8 mouse cellular contexts compared by ENCODE assay signal in the genomic region with DNA sequence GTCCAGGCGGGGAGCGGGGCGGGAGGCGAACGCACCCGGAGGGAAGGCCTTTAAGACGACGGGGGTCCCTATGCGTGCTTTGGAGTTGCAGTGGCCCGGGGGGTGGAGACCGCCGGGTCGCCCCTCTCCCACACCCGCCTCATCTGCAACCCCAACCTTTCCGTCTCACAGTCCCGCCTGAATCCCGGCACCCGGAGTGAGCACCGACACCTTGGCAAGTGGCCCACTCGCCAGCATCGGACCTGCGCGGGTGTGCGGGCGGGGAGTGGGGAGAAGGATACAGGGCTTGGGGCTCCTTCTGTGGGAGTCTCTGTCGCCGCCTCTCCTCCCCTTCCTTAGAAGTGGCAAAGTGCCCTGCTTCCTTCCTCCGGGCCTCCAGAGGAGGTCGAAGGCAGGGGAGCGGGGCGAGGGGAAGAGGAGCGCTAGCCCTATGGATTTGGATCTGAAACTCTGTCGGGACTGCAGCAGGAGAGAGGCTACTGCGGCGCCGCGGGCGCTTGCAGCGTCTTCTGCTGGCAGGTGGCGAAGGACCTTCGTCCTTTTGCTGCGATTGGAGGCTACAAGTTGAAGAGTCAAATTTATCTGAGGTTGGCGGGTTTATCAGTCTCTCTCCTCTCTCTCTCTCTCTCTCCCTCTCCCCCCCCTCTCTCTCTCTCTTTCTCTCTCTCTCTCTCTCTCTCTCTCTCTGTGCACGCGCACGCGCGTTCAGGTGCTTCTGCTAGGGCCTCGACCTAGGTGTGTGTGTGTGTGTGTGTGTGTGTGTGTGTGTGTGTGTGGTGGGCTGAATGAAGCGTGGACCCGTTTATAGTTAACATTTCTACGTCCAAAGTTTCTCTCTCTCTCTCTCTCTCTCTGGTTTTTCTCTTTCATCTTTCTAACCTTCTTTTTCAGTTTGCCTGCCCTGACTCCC. TPM values are rescaled to one million over a fixed set of nuclear protein-coding genes. Genes with fewer than 3 reads are reported as not detected.
DNase-seq lines count a peak whose midpoint lies in the region; ATAC-seq and TF ChIP-seq lines count a peak whose summit lies in the region.

No protein-coding gene starts in this region.

- peaks cover 38% of the 10 kb centered on the region for H3K27me3 ChIP-seq in liver, embryonic 11.5 days (replicated peaks; ENCODE audit: control insufficient read depth, insufficient read depth, low read length)
- H3K27me3 ChIP-seq in forebrain, embryonic 14.5 days (replicated peaks; ENCODE audit: control insufficient read depth, insufficient read depth, low read length), result peaks cover 31% of the 10 kb centered on the region
- H3K27me3 ChIP-seq in intestine, postnatal 0 days (replicated peaks; ENCODE audit: control insufficient read depth, insufficient read depth, low read length), result peaks cover 30% of the 10 kb centered on the region
- peaks cover 29% of the 10 kb centered on the region for H3K27me3 ChIP-seq in liver, embryonic 14.5 days (ENCODE audit: control insufficient read depth, insufficient read depth, low read length)

- H3K4me3 ChIP-seq in liver, embryonic 11.5 days (ENCODE audit: low read depth, low read length), result peak overlapping the region; percentile 32
- peak overlapping the region; percentile 7; the same call in 1 of the 2 replicates for H3K4me3 ChIP-seq in brown adipose tissue, adult 24 weeks (ENCODE audit: insufficient read depth, low read depth, low read length)
- peak overlapping the region; percentile 52 for H3K4me3 ChIP-seq in forebrain, embryonic 14.5 days (ENCODE audit: low read depth, low read length)
- H3K4me3 ChIP-seq in intestine, postnatal 0 days (ENCODE audit: low read depth, low read length), result peak overlapping the region; percentile 34
- H3K4me3 ChIP-seq in liver, embryonic 14.5 days (ENCODE audit: insufficient read depth in 1 of 2, low read depth in 2 of 2, low read length in 2 of 2), result no peak overlapping the region

- no peak for DNase-seq in liver, embryonic 11.5 days (ENCODE audit: low spot score)
- DNase-seq in liver, result no peak
- peak; percentile 46 for DNase-seq in forebrain, embryonic 14.5 days (ENCODE audit: low spot score)
- DNase-seq in liver, embryonic 14.5 days (ENCODE audit: low read depth in 3 of 3, low spot score in 3 of 3), result no peak
- DNase-seq in right cerebral cortex, postnatal 36 days (ENCODE audit: low spot score in 2 of 2), result peak; percentile 5 to 8
- DNase-seq in spleen, postnatal 10 days (ENCODE audit: low spot score in 2 of 2), result no peak

- no peak overlapping the region for H3K27ac ChIP-seq in liver, embryonic 11.5 days (ENCODE audit: low read depth, low read length)
- no peak overlapping the region for H3K27ac ChIP-seq in brown adipose tissue, adult 24 weeks (replicated peaks; ENCODE audit: low read depth, low read length)
- no peak overlapping the region for H3K27ac ChIP-seq in forebrain, embryonic 14.5 days (ENCODE audit: low read depth, low read length)
- H3K27ac ChIP-seq in intestine, postnatal 0 days (ENCODE audit: low read depth, low read length), result no peak overlapping the region
- no peak overlapping the region for H3K27ac ChIP-seq in liver, embryonic 14.5 days

- H3K4me2 ChIP-seq in liver, embryonic 11.5 days, result peak overlapping the region; percentile 61
- H3K4me2 ChIP-seq in forebrain, embryonic 14.5 days (ENCODE audit: low read length), result peak overlapping the region; percentile 89
- peak overlapping the region; percentile 68 for H3K4me2 ChIP-seq in intestine, postnatal 0 days (replicated peaks; ENCODE audit: low read depth)
- H3K4me2 ChIP-seq in liver, embryonic 14.5 days (ENCODE audit: low read depth), result 0 out of 2 replicates have a peak overlapping the region, but pooled peaks have one; percentile 16

- peaks cover 6% of the 10 kb centered on the region; the same call in 1 of the 2 replicates for H3K4me1 ChIP-seq in liver, embryonic 11.5 days (replicated peaks; ENCODE audit: control insufficient read depth, insufficient read depth, low read length)
- no peaks in the 10 kb centered on the region for H3K4me1 ChIP-seq in brown adipose tissue, adult 24 weeks (ENCODE audit: control insufficient read depth, insufficient read depth, insufficient read length, low read length)
- peaks cover 4% of the 10 kb centered on the region; the same call in 1 of the 2 replicates for H3K4me1 ChIP-seq in forebrain, embryonic 14.5 days (ENCODE audit: control insufficient read depth, insufficient read depth, low read length)
- no peaks in the 10 kb centered on the region for H3K4me1 ChIP-seq in intestine, postnatal 0 days (replicated peaks; ENCODE audit: control insufficient read depth, insufficient read depth, low read length)
- H3K4me1 ChIP-seq in liver, embryonic 14.5 days (replicated peaks; ENCODE audit: control insufficient read depth in 2 of 2, insufficient read depth in 2 of 2, low read length in 1 of 2), result no peaks in the 10 kb centered on the region

- H3K9ac ChIP-seq in liver, embryonic 11.5 days (ENCODE audit: low read depth, low read length), result no peak overlapping the region
- H3K9ac ChIP-seq in forebrain, embryonic 14.5 days (ENCODE audit: low read length), result peak overlapping the region; percentile 56
- H3K9ac ChIP-seq in intestine, postnatal 0 days (ENCODE audit: low read depth, low read length), result no peak overlapping the region
- no peak overlapping the region for H3K9ac ChIP-seq in liver, embryonic 14.5 days (replicated peaks)

- no peaks in the 10 kb centered on the region for H3K9me3 ChIP-seq in liver, embryonic 11.5 days (ENCODE audit: control insufficient read depth, low read length)
- no peaks in the 10 kb centered on the region for H3K9me3 ChIP-seq in forebrain, embryonic 14.5 days (replicated peaks; ENCODE audit: control insufficient read depth, low read length)
- H3K9me3 ChIP-seq in intestine, postnatal 0 days (ENCODE audit: control insufficient read depth), result no peaks in the 10 kb centered on the region
- H3K9me3 ChIP-seq in liver, embryonic 14.5 days (ENCODE audit: control insufficient read depth, low read length), result no peaks in the 10 kb centered on the region

- no peak for TF ChIP-seq CTCF in intestine, postnatal 0 days (IDR thresholded peaks at IDR 0.05; ENCODE audit: low read depth)
- TF ChIP-seq CTCF in liver, embryonic 14.5 days (IDR thresholded peaks at IDR 0.05; ENCODE audit: low read depth), result no peak

- no peaks in the 10 kb centered on the region for H3K36me3 ChIP-seq in liver, embryonic 11.5 days (ENCODE audit: control insufficient read depth, insufficient read depth, low read length)
- no peaks in the 10 kb centered on the region for H3K36me3 ChIP-seq in forebrain, embryonic 14.5 days (ENCODE audit: control insufficient read depth, insufficient read depth, low read length)
- no peaks in the 10 kb centered on the region for H3K36me3 ChIP-seq in intestine, postnatal 0 days (ENCODE audit: control insufficient read depth, insufficient read depth)
- H3K36me3 ChIP-seq in liver, embryonic 14.5 days (replicated peaks; ENCODE audit: control insufficient read depth, insufficient read depth, low read depth), result no peaks in the 10 kb centered on the region

- no peak for TF ChIP-seq EP300 in liver, embryonic 14.5 days (IDR thresholded peaks at IDR 0.05; ENCODE audit: low read depth)

- ATAC-seq in liver, embryonic 11.5 days (replicated peaks; ENCODE audit: low FRiP score), result peak; percentile 61
- peak; percentile 69 for ATAC-seq in forebrain, embryonic 14.5 days
- peak; percentile 45 for ATAC-seq in intestine, postnatal 0 days
- peak; percentile 21; the same call in 1 of the 2 replicates for ATAC-seq in liver, embryonic 14.5 days (ENCODE audit: insufficient read depth)

- WGBS in liver, embryonic 11.5 days, result 2% methylated on average over 49 of the region's 52 CpGs
- WGBS in forebrain, embryonic 14.5 days, result under 1% methylated on average over 48 of the region's 52 CpGs
- WGBS in intestine, postnatal 0 days, result 2% methylated on average over 51 of the region's 52 CpGs
- 2% methylated on average over 52 of the region's 52 CpGs for WGBS in liver, embryonic 14.5 days (ENCODE audit: insufficient replicate concordance)

RNA-seq across cellular contexts. Expression of a gene that starts 0.7 kb away (rescaled TPM):
- not detected in 2 replicates for polyA plus RNA-seq in liver, embryonic 11.5 days (2014; fragmentation: Nextera tagmentation; extraction: Ambion mirVana)
- polyA plus RNA-seq in brown adipose tissue, adult 24 weeks (2012; ENCODE audit: insufficient read depth, insufficient read length, missing spikeins), result not detected in 2 replicates
- 0.21 and 0.36 TPM in 2 replicates for polyA plus RNA-seq in forebrain, embryonic 14.5 days (2014; fragmentation: Nextera tagmentation; extraction: Ambion mirVana)
- polyA plus RNA-seq in intestine, postnatal 0 days (2015; fragmentation: Nextera tagmentation; extraction: Ambion mirVana), result not detected in 2 replicates
- polyA plus RNA-seq in liver, embryonic 14.5 days (2012; rRNA removed), result not detected in 2 replicates
- not detected in 2 replicates for polyA plus RNA-seq in liver, embryonic 14.5 days (2014; fragmentation: Nextera tagmentation; extraction: Ambion mirVana)

RNA-seq across cellular contexts. Expression of a gene that starts 57.0 kb away (rescaled TPM):
- 19.5 and 21.4 TPM in 2 replicates for polyA plus RNA-seq in liver, embryonic 11.5 days (2014; fragmentation: Nextera tagmentation; extraction: Ambion mirVana)
- 8.3 and 8.8 TPM in 2 replicates for polyA plus RNA-seq in brown adipose tissue, adult 24 weeks (2012; ENCODE audit: insufficient read depth, insufficient read length, missing spikeins)
- polyA plus RNA-seq in forebrain, embryonic 14.5 days (2014; fragmentation: Nextera tagmentation; extraction: Ambion mirVana), result 29.0 and 29.6 TPM in 2 replicates
- polyA plus RNA-seq in intestine, postnatal 0 days (2015; fragmentation: Nextera tagmentation; extraction: Ambion mirVana), result 6.3 and 6.8 TPM in 2 replicates
- polyA plus RNA-seq in liver, embryonic 14.5 days (2012; rRNA removed), result 4.1 and 5.3 TPM in 2 replicates
- 7.6 and 7.8 TPM in 2 replicates for polyA plus RNA-seq in liver, embryonic 14.5 days (2014; fragmentation: Nextera tagmentation; extraction: Ambion mirVana)

Comparison
In these comparisons a context has a peak if more than half of its experiments do, and no peak if none do; other contexts are left out.
1. H3K4me3 ChIP-seq: peak in liver, embryonic 11.5 days (single experiment), brown adipose tissue, adult 24 weeks (single experiment), forebrain, embryonic 14.5 days (single experiment) and intestine, postnatal 0 days (single experiment); none in liver, embryonic 14.5 days (0 of 2).
2. DNase-seq: peak in forebrain, embryonic 14.5 days (single experiment) and right cerebral cortex, postnatal 36 days (2 of 2); none in liver, embryonic 11.5 days (single experiment), liver (single experiment), liver, embryonic 14.5 days (0 of 3) and spleen, postnatal 10 days (0 of 2).
3. H3K4me2 ChIP-seq: peak in every context shown above with its lines; median percentile 89 in forebrain, embryonic 14.5 days; 68 in intestine, postnatal 0 days; 61 in liver, embryonic 11.5 days; 16 in liver, embryonic 14.5 days.
4. Peak in every context shown above with its lines, with median percentiles within 50 percentile points of each other: ATAC-seq.